Mouse (Mus musculus) spleen, adult 18-20 months (tissue): ENCODE data around the gene Spon1.

Experiments used
- DNase-seq, 2 experiments: peaks; one replicate each; pipeline ENCODE4 v3.0.0; 2022; ENCODE audit warnings: mixed read lengths in 2 of 2

Gene Spon1

GRCm38 (mm10) chr7:113780286-113780685 is 14.5 kb downstream of the Spon1 start:
- no peak for DNase-seq

GRCm38 (mm10) chr7:113791991-113792390 is 26.2 kb downstream of the Spon1 start:
- DNase-seq = no peak

DNA sequence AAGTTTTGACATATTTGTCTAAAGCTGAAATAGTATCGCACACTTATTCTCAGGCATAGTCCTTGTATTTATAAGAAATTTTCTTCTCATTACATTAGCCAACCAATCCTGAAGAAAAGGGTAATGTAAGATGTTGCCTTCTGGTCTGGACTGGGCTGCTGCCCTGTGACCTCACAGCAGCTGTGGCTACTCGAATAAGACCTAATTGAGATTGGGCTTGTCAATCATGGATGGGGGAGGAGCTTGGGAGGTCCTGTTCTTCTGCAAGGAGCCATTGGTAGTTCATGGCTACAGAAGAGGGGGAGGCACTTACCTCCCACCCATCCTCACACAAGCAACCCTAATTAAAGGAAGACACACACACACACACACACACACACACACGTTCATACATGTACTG is 27.1 kb downstream of the Spon1 start:
- DNase-seq = no peak

DNA sequence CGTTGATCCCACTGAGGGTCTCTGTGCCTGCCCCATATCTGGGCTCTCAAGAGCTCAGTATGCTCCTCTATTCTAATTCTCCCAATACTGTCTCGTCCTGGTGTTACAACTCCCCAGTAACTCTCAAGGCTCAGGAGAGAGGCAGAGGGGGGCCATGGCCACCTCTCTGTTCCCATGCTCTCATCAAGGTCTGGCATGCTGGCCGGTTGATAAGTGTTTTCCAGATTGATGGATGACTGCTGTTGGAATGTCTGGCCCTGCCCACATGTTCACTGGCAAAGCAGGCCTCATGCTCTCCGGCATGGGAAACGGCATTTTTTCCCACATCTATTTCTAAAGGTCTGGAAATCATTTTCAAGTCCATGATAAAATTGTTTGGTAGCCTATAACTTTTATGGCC is 29.4 kb downstream of the Spon1 start:
- DNase-seq = no peak

- no peak for DNase-seq
These were observed 31.3 kb downstream of the Spon1 start for GRCm38 (mm10) chr7:113797134-113797533.

DNA sequence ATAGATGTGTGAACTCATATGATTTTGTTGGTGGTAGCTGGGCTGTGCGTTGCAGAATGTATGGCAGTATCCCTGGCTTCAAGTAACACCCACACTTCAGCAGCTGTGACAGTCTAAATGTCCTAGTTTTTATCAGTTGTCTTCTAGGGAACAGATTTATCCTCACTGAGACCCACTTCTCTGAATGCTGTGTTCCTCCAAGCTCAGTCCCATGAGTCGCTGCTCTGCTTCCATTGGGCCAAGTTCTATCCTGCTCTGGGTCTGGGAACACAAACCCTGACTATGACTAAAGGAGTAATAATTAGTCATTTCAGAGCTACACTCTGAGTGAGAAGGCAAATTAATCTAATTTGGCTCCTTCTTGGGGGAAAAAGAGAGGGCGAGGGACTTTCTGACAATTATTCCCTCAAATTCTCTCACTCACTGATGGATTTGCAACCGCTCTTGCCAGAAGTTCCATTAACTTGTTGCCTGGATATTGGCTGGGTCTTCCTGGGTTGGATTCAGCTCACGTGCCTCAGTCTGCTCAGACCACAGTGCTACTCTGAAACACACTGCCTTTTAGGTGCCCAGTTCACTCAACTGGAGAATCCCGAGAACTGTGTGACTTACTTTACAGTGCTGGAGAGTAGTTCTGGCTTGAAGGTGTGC is 32.9 kb downstream of the Spon1 start:
- DNase-seq = no peak

DNA sequence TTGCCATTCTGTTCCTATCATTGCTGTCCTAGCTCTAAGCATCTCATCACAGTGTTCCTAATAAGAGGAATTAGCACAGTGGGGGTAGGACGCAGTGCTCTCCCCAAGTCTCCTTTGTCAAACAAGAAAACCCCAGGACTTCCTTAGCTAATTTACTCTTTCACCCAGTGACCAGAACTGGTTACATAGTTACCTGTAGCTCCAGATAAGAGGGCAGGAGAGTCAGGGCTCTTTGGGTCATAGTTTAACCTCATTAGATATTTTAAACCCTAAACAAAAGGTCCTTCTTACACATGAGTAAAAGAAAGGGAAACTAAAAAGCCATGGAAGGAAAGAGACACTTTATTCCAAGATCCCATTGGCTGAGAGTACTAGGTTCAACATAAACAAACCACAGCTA is 44.0 kb downstream of the Spon1 start:
- no peak for DNase-seq

GRCm38 (mm10) chr7:113811376-113812158 is 45.8 kb downstream of the Spon1 start:
- no peak for DNase-seq

DNA sequence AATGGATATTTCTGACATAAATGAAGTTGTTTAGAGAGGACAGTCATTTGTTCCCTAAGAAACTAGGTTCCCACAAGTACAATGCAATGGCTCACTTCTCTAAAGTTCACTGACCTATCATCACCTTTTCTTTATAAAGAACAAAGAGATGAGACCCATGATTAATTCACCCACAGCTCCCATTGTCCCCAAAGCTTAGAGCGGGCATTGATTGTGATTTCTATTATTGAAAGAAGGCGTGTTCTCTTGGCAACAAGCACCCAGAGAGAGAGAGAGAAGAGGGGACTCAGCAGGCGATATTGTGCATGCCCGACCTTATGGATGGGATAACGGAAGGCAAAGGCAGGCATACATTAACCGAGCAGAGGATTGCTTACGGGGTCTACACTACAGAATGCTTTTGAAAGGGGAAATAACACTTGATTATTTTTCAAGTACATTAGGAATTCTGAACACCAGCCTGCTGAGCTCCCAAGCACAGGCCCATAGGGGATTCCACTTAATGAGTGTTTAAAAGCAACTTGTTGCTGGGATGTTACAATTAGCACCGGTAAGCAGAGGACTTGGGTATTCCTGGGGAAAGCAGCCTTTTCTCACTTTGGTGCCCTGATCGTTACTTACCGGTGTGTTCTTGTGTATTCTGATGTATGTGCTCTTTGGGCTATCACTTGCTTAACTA is 48.4 kb downstream of the Spon1 start:
- DNase-seq = no peak

GRCm38 (mm10) chr7:113815726-113816125 is 49.9 kb downstream of the Spon1 start:
- DNase-seq = no peak

- DNase-seq = no peak
These were observed 51.1 kb downstream of the Spon1 start for GRCm38 (mm10) chr7:113816827-113817334.

GRCm38 (mm10) chr7:113818116-113818515 is 52.3 kb downstream of the Spon1 start:
- DNase-seq = no peak

- DNase-seq = no peak
These were observed 54.4 kb downstream of the Spon1 start for GRCm38 (mm10) chr7:113820213-113820612.

DNA sequence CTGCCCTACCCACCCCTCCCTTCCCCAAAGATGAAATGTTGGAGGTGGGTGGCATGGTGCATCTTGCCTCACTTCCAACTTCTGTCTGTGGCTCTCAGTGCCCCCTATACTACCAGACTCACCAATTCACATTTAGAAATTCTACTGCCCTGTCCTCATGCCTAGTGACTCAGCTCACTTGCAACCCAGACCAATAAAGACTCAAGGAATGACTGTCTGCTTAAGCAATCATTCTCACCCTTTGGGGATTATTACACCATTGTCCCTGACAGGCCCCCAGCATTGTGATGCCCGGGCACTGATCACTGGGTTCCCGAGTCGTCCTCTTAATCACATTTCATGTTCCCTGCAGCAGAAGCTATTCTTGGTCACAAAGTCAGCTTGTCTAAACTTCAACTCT is 57.2 kb downstream of the Spon1 start:
- no peak for DNase-seq

DNA sequence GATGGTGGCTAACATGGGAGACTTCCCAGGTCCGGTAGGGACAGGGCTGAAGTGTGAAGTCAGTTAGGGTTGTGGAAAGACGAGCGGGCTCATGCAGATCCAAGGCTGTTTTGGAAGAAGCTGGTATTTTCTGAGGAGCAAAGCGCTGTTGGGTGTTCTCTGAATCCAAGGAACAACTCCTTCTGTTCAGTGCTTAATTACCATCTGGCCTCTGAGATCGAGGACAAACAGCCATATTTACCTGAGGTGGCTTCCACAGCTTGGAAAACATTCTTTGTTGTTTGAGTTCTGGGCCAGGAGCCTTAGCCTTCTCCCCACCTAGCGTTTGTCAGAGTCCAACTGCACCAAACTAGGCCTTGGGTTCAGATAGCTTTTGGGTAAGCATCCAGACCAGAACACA is 58.9 kb downstream of the Spon1 start:
- no peak for DNase-seq

DNA sequence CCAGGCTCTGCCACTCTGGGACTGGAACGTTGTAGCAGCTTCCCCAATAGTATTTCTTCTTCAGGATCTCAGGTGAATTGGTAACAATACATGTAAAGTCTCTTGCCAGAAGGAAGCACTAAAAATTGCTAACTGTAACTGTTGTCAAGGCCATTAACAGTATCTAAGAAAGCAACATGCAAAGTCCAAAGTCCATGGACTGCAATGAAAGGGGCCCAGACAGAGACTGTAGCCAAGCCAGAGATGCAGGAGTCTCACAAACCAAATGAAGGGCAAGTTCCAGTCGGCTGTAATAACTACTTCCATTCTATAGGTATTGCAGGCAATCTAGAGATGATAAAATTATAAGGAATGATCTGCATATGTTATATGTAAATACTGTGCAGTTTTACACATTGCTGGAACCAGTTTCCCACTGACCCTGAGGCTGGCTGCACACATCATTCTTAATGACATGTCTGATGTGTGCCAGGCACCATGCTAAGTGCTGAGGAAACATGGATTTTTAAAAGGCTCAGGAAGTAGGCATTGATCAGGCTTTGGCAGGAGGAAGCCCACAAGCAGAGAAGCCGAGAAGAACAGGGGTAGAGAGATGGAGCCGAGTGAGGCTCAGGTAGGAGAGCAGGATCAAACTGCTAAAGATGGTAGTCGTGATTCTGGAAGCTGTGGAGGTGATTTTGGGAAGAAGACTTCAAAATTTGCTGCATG is 59.9 kb downstream of the Spon1 start:
- no peak for DNase-seq

GRCm38 (mm10) chr7:113826510-113826909 is 60.7 kb downstream of the Spon1 start:
- DNase-seq = no peak

- no peak for DNase-seq
These were observed 62.3 kb downstream of the Spon1 start for GRCm38 (mm10) chr7:113828122-113828571.

DNA sequence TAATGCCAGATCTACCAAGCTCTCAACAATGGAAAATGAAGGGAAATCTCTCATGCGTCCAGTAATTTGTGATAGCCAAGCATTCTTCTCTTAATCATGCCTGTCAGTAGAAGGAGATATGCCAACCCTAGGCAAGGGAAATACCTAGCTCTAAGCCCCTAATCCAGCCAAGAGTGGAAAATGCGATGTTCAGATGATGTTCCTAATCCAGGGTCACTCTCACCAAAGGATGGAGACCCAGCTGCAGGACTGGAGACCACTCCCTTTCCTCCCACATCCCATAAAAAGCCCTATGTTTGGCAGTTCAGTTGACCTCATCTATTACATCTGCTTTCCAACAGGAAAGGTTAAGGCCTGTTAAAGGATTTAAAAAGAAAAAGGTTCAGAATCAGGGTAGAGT is 62.8 kb downstream of the Spon1 start:
- no peak for DNase-seq

DNA sequence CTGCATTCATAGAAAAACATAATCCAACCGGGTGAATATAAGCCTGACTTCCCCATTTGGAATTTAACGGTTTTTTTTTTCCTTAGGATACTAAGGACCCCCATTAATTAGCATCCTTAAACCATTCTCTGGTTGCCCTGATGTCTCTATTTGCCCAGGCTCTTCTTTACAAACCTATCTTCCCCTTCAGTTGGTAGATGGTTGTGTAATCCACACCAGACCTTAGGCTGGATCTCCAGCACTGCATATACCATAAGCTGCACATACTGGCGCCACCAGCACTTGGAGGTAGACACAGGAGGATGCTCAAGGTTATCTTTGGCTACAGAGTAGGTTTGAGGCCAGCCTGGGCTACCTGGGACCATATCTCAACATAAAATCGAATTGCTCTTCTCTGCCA is 71.4 kb downstream of the Spon1 start:
- DNase-seq = no peak

GRCm38 (mm10) chr7:113839431-113839830 is 73.6 kb downstream of the Spon1 start:
- no peak for DNase-seq

- no peak for DNase-seq
These were observed 75.7 kb downstream of the Spon1 start for GRCm38 (mm10) chr7:113841521-113841920.

DNA sequence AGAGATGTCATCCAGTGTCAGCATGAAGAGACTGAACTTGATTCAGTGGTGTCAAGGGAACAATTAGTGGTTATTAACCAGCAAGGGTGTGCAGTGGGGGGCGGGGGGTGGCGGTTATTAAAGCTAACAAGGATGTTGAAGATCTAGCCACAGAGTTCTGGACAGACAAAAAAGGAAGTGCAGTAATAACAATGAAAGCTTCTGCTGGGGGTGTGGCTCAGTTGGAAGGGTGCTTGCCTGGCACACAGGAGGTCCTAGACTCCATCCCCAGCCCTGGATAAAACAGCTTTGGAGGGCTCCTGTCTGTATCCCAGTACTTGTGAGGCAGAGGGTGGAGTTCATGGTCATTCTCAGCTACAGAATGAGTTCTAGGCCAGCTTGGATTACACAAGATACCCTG is 77.4 kb downstream of the Spon1 start:
- DNase-seq = no peak
